Comparison of ENCODE assay signal across 15 mouse cellular contexts in the genomic region with DNA sequence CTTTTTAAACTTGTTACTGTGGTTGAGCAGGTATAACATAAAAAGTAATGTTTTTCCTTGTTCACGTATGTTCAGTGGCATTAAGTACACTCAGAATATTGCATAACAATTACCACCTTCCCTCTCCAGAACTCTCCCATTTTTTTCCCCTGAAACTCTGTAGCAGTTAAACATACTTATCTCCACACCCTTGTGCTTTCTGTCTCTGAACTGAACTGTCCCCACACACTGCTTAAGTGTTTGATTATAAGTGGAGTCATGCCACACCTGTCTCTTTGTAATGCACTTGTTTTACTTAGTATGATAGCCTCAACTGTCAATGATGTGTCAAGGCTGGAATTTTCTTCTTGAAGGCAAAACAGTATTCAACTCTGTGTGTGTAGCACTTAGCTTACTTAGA.
"Had no signal": no experiment of that assay in that cellular context is flagged by ENCODE, and none has a peak within 500 bp of the region (broad histone marks: within the 10 kb centered on the region; RNA-seq: fewer than 3 reads in every experiment).

No protein-coding gene starts in this region.

- H3K27ac ChIP-seq: liver, embryonic 13.5 days; liver, embryonic 15.5 days; lung, embryonic 15.5 days; macrophage; midbrain, embryonic 13.5 days; midbrain, embryonic 15.5 days; neural tube, embryonic 12.5 days had no signal

- H3K9me3 ChIP-seq: liver, embryonic 13.5 days; liver, embryonic 15.5 days; lung, embryonic 15.5 days; megakaryocyte, embryonic 14.5 days; midbrain, embryonic 13.5 days; midbrain, embryonic 15.5 days; neural tube, embryonic 12.5 days had no signal

- H3K4me2 ChIP-seq: liver, embryonic 13.5 days; liver, embryonic 15.5 days; lung, embryonic 15.5 days; midbrain, embryonic 11.5 days; midbrain, embryonic 13.5 days; midbrain, embryonic 15.5 days; neural tube, embryonic 12.5 days had no signal

- ATAC-seq: liver, postnatal 0 days; midbrain, embryonic 13.5 days; midbrain, embryonic 15.5 days had no signal

- H3K27me3 ChIP-seq: liver, embryonic 13.5 days; liver, embryonic 15.5 days; lung, embryonic 15.5 days; megakaryocyte, embryonic 14.5 days; midbrain, embryonic 13.5 days; midbrain, embryonic 15.5 days; neural tube, embryonic 12.5 days had no signal

- H3K4me1 ChIP-seq: midbrain, embryonic 15.5 days; neural tube, embryonic 12.5 days had no signal

- H3K9ac ChIP-seq: liver, embryonic 13.5 days; liver, embryonic 15.5 days; liver, postnatal 0 days; lung, embryonic 15.5 days; midbrain, embryonic 13.5 days; midbrain, embryonic 15.5 days; neural tube, embryonic 12.5 days had no signal

- H3K36me3 ChIP-seq: liver, embryonic 13.5 days; liver, embryonic 15.5 days; lung, embryonic 15.5 days; midbrain, embryonic 13.5 days; midbrain, embryonic 15.5 days; neural tube, embryonic 12.5 days had no signal

- DNase-seq: liver, embryonic 13.5 days; liver, postnatal 0 days; lung, adult 2 months; right cerebral cortex, postnatal 14 days; thymus, adult 2 months; thymus, postnatal 25 days; thymus, postnatal 4 days had no signal

- H3K4me3 ChIP-seq: liver, embryonic 13.5 days; liver, embryonic 15.5 days; lung, embryonic 15.5 days; megakaryocyte, embryonic 14.5 days; midbrain, embryonic 13.5 days; midbrain, embryonic 15.5 days; neural tube, embryonic 12.5 days had no signal
